Mouse (Mus musculus): ENCODE data around the gene Gm20388.

The Gm20388 gene

DNA sequence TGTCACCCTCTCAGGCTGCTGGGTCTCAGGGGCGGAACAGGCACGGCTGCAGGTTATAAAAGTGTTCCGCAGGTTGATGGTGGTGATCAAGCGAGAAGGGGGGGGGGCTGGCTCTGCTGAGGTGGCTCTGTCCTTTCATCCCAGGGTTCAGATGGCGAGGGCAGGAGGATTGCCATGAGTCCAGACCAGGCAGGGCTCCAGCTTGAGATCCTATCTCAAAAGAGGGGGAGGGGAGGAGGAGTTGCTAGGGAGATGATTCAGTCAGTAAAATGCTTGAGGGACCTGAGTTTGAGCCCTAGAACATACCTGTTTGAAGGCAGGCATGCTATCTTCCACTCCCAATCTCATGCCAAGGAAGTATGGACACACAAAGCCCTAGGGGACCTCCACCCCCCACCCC lies 649.9 kb downstream of the Gm20388 start:
- no peak for DNase-seq

GRCm38 (mm10) chr8:120561539-120562435 lies 651.1 kb downstream of the Gm20388 start:
- no peak for DNase-seq

DNA sequence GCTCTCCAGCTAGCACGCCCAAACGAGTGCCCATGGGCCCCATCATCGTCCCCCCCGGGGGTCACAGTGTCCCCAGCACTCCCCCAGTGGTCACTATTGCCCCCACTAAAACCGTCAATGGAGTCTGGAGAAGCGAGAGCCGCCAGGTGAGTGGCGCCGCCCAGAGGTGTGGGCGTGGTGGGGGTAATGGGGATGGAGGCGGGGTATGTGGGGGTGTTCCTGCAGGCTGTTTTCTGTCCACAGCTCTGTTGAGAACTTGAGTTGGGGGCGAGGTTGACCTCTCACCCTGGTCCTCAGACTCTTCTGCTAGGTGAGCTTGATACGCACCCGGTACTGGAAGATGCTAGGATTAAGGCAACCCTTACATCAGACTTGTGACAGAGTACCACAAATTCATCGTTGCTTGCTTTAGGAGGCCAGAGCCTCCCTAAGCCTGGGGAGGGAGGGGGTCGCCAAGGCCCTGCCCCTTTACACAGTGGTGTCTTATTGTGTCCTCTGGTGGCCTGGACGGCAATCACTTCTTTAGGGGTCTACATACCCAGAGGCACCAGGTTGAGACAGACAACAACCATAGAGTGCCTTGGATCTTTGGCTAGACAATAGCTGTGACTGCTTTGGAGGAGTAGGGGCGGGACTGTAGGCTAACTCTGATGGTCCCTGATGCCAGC lies 652.2 kb downstream of the Gm20388 start:
- DNase-seq, result no peak

- DNase-seq, result no peak
Observed at GRCm38 (mm10) chr8:120563348-120563724, 652.7 kb downstream of the Gm20388 start.

GRCm38 (mm10) chr8:120563851-120564837 lies 653.5 kb downstream of the Gm20388 start:
- DNase-seq, result peak; percentile 64

GRCm38 (mm10) chr8:120565151-120565711 lies 654.6 kb downstream of the Gm20388 start:
- DNase-seq, result no peak

DNA sequence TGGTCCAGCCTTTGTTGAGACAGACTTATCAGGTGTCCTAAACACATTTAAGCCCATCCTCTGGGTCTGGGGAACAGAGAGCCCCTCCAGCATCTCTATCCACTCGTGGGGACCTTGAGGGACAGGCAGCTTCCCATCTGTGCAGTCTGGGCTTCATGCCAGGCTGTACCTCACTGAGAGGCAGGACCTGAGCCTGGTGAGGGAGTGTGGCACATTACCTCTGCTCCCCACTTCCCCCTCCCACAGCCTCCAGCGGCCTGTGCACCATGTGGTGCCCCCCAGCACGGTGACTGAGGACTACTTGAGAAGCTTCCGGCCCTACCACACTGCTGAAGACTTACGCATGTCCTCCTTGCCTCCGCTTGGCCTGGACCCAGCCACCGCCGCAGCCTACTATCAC lies 656.0 kb downstream of the Gm20388 start:
- DNase-seq, result no peak

DNA sequence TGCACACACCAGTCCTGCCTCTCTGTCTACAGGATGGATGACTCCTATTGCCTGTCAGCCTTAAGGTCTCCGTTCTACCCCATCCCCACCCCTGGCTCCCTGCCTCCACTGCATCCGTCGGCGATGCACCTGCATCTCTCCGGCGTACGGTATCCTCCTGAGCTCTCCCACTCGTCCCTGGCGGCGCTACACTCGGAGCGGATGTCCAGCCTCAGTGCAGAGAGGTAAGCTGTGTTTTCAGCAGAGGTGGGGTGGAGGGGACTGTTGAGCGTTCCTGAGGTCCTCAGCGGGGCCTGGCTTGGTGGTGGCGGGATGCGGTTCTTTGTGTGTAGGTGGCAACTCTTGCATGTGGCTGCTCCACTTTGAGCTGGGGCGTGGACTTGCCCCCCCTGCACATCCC lies 657.1 kb downstream of the Gm20388 start:
- DNase-seq, result no peak

DNA sequence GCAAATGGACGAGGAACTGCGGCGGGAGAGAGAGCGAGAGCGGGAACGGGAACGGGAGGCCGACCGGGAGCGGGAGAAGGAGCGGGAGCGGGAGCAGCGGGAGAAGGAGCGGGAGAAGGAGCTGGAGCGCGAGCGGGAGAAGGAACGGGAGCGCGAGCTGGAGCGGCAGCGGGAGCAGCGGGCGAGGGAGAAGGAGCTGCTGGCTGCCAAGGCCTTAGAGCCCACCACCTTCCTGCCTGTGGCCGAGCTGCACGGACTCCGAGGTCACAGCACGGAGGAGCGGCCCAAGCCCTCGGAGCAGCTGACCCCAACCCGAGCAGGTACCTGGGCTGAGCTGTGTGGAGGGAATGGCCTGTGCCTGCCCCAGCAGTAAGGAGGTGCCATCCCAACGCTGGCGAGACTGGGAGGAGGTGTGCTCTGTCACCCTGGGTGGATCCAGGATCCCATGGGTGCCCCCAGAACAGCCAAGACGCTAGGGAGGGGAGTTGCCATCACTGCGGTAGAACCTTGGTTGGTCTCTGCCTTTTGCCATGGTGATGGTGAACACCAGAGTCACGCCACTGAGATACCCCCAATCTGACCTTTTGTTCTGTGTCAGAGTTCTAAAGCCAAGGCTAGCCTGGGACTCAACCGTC lies 657.6 kb downstream of the Gm20388 start:
- no peak for DNase-seq

DNA sequence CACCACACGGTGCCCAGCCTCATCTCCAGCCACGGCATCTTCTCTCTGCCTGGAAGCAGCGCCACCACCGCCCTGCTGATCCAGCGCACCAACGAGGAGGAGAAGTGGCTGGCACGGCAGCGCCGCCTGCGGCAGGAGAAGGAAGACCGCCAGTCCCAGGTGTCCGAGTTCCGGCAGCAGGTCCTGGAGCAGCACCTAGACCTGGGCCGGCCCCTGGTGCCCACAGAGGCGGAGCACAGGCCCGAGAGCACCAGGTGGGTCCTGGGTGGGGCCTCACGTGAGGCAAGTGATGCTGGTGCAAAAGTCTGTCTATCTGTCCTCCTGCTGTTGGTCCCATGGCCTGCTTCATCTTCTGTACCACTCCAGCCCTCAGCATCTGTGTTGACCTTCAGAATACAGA lies 658.5 kb downstream of the Gm20388 start:
- DNase-seq, result no peak

GRCm38 (mm10) chr8:120569939-120570715 lies 659.5 kb downstream of the Gm20388 start:
- DNase-seq, result peak; percentile 78

DNA sequence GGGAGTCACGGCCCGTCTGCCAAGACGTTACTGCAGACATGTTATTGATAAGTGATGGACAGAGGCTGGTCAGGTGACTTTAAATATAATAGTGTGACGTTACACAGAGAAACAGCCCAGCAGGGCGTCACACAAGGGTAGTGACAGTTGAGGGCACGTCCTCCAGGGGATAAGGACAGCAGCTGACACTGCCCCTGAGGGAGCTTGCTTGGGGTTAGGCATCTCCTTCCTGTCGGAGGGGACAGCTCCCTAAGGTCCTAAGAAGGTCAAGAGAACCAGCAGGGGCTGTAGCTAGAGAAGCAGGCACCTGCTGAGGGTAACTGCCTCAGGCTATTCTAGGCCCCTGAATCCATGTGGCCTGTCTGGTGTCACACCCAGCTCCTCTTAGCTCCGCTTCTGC lies 660.9 kb downstream of the Gm20388 start:
- no peak for DNase-seq

- DNase-seq, result no peak
Observed at GRCm38 (mm10) chr8:120572534-120572933, 661.9 kb downstream of the Gm20388 start.

DNA sequence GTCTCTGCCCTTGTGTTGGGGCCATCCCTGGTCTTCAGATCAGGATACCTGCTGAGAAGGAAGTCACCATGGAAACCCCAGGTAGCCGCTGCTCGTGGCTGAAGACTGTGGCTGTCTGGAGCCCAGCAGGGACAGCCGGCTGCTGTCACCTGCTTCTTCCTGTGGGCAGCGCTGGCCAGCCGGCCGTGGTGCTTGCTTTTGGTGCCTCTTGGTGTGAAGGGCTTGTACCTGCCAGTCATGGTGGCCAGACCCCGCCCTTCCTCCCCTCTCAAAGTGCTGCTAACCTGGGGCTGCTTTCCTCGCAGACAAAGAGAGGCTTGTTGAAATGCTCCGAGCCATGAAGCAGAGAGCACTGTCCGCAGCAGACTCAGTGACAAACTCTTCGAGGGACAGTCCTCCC lies 663.2 kb downstream of the Gm20388 start:
- DNase-seq, result no peak

GRCm38 (mm10) chr8:120574941-120575340 lies 664.3 kb downstream of the Gm20388 start:
- DNase-seq, result no peak

GRCm38 (mm10) chr8:120575801-120576200 lies 665.2 kb downstream of the Gm20388 start:
- no peak for DNase-seq

- DNase-seq, result no peak
Observed at GRCm38 (mm10) chr8:120577821-120578220, 667.2 kb downstream of the Gm20388 start.

- peak; percentile 4 for DNase-seq
Observed at GRCm38 (mm10) chr8:120580336-120581000, 669.8 kb downstream of the Gm20388 start.

DNA sequence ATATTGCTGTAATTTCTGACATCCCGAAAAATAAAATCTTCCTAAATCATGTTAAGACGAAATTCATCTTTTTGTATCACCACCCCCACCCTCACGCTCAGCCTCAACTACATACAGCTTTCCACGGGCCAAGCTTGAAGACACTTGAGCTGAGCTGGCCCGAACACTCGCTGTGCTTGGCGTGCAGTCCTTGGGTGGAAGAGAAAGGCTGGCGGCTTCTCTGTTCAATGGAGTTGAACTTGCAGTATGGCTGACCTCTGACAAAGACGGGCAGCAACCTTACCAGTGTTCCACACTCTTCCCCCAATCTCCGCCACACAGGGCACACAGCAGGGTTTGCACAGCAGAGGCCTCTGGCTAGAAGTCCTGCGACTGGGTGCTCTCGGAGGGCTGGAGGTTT lies 670.7 kb downstream of the Gm20388 start:
- peak; percentile 4 for DNase-seq

DNA sequence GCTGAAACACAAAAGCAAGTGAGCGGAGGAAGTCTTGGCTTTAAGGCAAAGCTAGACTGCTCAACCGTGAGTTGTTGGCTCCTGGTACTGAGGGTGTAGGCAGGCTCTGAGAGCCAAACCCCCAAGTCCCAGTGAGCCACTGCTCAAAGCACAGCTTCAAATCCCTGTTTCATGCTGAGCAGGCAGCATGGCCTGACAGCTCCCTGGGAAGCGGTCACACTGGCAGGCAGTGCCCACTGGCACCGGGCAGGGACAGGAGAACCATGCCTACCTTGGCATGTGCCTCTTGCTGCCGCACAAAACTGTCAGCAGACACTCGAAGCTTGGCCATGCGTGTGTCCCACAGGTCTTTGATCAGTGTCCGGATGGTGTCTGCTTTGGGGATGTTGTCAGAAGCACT lies 671.2 kb downstream of the Gm20388 start:
- DNase-seq, result no peak

GRCm38 (mm10) chr8:120585521-120585920 lies 674.9 kb downstream of the Gm20388 start:
- DNase-seq, result no peak

All from liver (tissue).